Mouse (Mus musculus): Measurements from ENCODE around the gene Thumpd2.

Thumpd2 gene

DNA sequence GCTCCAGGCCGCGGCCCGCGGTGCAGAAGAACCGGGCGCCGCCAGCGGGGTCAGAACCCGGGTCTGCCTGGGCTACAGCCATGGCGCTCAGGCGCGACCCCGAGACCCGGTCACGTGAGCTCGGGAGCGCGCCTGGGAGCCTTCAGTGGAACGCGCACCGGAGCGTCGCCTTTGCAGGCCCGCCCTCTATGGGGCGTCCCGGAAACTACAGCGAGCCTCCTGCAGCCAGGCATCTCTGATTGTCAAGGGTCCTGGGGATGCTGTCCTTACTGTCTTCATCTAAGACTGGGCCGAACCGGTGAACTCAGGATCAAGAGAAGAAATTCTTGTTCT lies at the start of gene Thumpd2:
Thumpd2 (minus strand) TSS at position 104 of the 333 bp plus-strand sequence.
- DNase-seq = peak; percentile 82

GRCm38 (mm10) chr17:81104237-81104636 lies 39.4 kb upstream of the Thumpd2 start:
- peak; percentile 2 for DNase-seq

GRCm38 (mm10) chr17:81102866-81103265 lies 38.0 kb upstream of the Thumpd2 start:
- DNase-seq = no peak

DNA sequence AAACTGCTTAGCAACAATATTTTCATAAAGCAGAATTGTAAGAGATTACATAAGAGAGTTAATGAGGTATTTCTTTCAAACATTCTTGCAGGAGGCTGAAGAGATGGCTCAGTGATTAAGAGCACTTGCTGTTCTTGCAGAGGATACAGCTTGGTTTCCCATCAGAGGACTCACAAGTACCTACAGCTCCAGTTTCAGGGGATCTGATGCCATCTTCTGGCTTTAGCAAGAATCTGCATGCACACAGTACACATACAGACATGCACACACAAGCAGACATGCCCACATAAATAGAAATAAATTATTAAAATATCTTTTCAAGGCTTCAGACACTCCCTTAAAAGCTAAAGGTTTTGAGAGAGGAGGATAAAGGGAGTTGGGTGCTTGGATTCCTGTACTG lies 33.6 kb upstream of the Thumpd2 start:
- DNase-seq = no peak

DNA sequence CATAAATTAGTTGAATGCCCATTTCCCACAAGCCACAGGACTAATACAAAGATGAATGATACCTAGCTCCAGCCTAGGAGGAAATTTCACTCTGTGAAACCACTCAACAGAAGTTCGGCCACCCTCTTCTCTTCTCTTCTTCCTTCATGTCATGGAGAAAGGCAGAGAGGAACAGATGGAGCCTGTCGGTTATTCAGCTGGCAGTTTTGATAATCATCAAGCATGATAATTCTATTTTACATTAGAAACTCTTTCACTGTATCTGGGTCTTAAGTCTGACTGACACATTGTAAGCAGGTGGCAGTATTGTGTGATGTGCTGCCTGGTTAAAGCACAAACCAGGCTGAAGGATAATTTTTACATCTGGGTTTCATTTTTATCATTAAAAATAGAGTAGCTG lies 31.6 kb upstream of the Thumpd2 start:
- DNase-seq = no peak

- no peak for DNase-seq
Measured at GRCm38 (mm10) chr17:81092794-81093193, 27.9 kb upstream of the Thumpd2 start.

DNA sequence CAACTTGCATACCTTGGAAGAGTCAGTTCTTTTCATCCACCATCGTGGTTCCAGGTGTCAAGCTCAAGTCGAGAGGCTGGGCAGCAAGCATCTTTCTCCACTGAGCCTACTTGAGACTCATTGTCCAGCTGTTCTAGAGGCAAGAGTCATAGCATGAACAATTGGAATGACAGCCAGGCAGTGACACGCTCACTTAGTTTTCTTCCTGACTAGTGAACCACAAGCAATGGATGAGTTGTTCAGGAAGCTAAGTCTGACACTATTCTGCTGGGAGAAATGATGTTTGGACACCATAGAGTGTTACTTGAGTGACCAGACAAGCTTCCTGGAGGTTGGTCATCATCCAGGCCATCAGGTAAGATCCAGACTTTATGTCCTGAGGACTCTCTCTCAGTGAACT lies 24.0 kb upstream of the Thumpd2 start:
- DNase-seq = no peak

GRCm38 (mm10) chr17:81087735-81088134 lies 22.9 kb upstream of the Thumpd2 start:
- DNase-seq = no peak

DNA sequence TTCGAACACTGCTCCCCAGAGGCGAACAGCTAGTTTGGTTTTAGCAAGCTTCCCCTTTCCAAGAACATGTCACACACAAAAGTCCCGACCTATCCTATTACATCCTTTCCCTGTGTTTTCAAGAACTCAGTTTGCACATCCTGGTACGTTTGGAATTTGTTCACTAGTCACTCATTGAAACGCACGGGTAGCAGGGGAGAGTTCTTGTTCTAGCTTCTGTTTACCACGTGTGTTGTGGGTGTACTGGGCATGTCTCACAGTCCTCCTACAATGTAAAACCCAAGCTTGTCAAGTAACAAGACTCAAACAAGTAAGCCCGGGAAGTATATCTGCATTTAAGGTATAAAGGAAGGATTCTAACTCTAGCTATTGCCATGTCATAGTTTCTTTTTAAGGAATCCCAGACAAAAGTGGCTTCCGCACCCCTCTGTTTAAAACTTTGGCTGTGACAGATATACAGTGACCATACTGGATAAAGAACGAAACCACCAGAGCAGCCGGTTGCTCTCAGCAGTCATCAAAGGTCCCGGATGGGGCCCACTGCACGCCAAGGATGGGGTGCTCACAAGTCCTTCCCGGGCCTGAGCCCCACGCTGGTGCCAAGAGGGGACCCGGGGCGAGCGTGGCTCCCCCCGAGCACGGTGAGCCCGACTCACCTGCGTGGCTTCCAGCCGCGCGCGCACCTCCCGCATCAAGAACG lies 453 bp downstream of the Thumpd2 start:
- peak; percentile 33 for DNase-seq

- no peak for DNase-seq
Measured at GRCm38 (mm10) chr17:81063346-81063745, 1.5 kb downstream of the Thumpd2 start.

DNA sequence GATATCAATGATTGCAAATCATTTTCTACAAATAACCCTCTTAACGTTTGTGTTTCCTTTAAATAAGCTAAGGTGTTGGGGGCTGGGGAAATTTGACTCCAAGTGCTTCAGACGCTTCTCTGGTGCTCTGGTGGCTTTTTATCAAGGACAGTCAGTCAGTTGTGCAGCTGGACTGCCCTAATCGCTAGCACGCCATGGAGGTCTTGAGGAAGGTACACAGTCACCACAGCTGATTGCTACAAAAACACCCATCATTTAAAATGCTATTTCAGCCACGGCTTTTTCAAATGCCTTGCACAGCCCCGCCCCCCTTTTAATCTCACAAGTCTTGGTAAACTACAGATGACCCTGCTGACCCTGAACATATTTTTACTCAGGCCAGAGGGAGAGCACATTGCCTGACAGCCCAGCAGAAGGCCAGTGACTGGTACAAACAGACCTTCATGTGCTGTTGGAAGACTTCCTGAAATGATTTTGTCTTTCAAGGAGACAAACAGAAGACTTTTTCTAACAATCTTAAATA lies 2.5 kb downstream of the Thumpd2 start:
- DNase-seq = no peak

DNA sequence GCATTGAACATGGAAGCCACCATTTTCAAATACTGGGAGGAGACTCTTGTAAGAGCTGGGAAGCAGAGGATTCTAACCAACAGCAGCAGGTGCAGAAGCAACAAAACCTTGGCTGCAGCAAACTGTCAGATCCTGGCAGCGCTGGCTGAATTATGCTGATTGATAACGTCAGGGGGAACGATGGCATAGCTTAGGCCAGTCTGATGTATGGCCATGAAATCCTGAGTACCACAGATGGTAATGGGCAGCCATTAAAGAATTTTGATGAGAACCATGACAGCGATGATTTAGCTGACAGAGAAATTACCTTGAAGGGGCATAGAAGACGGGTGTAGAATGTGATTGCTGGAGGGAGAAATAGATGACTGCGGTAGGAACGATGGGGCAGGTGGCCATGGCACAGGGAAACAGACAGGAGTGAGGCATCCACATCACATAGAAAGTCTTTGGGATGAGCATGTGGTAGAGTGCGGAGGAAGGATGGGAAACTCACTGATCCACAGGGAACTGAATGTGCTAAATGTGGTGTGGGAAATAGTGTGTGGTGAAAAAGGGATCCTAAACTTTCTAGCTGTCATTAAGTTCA lies 8.0 kb downstream of the Thumpd2 start:
- no peak for DNase-seq

DNA sequence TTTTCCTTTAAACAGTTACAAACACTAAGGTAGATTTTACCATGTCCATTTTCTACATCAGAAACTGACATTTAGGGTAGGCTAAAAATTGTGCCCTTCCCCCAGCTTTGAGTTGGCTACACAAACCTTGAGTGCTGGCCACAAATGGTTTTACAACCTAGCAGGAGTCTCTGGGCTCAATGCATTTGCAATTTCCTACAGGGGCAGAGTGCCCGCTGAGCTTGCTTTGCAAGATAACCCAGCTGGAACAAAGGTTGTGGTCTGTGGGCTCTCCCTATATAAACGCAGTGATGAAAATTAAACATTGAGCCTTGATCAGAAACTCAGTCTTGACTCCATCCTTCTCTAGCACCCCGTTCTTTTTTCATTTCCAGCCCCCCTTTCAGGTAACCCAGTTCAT lies 8.8 kb downstream of the Thumpd2 start:
- no peak for DNase-seq

DNA sequence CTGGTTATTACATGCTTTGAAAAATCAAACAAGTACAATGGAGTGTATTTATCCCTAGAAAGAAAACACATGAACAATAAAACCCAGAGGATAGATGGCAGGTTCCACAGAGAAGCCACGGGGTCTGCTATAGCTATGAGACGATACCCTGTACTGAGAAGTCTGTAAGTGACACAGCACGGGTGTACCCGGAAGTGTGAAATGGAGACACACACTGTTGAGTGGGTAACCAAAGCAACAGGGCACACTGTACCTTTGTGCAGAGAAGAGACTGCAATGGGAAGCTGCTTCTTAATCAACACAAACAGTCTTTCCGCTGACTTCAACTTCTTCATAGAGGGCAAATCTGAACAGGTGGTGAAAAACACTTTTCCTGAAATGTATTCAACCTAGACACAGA lies 9.4 kb downstream of the Thumpd2 start:
- no peak for DNase-seq

DNA sequence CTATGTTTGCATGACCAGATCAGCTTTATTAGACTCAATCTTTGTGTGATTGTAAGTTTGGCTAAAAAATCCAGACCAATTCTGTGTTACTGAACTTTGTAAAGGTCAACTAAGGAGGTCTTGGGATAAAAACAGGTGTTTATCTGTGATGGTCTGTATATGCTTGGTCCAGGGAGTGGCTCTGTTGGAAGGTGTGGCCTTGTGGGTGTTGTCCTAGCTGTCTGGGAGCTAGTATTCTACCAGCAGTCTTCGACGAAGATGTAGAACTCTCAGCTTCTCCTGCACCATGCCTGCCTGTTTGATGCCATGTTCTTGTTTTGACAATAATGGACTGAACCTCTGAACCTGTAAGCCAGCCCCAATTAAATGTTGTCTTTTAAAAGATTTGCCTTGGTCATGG lies 11.6 kb downstream of the Thumpd2 start:
- no peak for DNase-seq

DNA sequence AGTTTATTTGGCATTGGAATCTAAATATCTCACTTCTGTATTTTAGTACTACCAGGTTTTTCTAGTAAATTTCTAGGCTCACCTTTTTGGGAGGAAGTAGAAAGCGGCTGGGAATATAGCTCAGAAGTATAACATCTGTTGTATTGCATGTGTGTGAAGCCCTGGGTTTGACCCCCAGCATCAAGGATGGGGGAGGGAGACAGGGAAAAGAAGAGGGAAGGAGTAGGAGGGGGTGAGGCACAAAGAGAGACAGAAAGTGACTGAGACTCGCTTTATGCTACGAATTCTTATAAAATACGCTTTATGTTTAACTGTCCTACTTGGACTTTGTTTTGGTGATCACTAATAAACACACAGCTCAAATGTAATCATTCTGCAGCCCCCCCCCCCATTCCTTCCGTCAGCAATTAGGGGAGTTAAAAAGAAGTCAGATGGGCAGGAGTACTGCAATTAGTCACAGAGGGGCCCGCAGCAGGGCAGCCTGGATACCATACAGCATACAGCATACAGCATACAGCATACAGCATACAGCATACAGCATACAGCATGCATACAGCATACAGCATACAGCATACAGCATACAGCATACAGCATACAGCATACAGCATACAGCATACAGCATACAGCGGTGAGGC lies 16.8 kb downstream of the Thumpd2 start:
- DNase-seq = no peak

GRCm38 (mm10) chr17:81045525-81046150 lies 19.2 kb downstream of the Thumpd2 start:
- DNase-seq = peak; percentile 14

DNA sequence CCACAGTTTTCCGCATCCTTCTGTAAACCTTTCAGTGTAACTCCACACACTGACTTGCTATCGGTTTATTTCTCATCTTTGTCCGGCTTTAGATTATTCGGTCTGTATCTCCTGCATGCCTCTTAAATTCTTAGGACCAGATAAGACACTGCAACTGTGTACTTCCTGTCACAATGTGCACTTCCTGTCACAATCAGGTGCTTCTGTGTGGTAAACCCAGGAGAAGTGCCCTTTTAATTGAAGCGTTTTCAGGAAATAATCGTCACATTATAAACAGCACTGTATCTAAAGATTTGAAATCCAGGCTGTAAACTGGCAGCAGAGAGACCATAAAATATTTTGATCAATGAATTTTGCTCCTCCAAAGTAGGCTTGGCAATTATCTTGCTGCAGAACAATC lies 19.8 kb downstream of the Thumpd2 start:
- no peak for DNase-seq

GRCm38 (mm10) chr17:81044356-81044755 lies 20.5 kb downstream of the Thumpd2 start:
- DNase-seq = no peak

GRCm38 (mm10) chr17:81041662-81042061 lies 23.2 kb downstream of the Thumpd2 start:
- DNase-seq = no peak

- DNase-seq = no peak
Measured at GRCm38 (mm10) chr17:81038707-81039408, 26.0 kb downstream of the Thumpd2 start.

- DNase-seq = no peak
Measured at GRCm38 (mm10) chr17:81035354-81035753, 29.5 kb downstream of the Thumpd2 start.

DNA sequence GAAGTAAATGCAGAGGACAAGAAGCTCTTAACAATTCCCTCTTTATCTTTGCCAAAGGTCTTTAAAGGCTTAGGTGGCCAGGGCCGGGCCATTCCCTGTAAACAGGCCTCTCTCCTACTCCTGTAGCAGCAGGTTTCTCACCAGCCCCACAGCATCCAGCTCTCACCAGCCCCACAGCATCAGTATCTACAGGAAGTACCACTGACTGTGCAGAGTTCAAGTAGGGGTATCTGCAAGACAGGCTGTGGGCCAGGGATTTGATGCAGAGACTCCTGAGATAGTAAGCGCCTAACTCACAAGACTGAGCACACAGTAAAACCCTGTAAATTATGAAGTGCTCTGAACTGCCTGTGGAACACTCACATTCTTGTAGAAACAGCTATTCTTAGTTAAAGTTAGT lies 31.9 kb downstream of the Thumpd2 start:
- no peak for DNase-seq

All from kidney, adult 11 months (tissue).